Mouse (Mus musculus) heart, embryonic 16.5 days (tissue): ENCODE results near the gene Sf3b1. TPM values are rescaled to one million over a fixed set of nuclear protein-coding genes. Genes with fewer than 3 reads are reported as not detected.
"Not testable (repeated sequence)": the region's sequence is repeated elsewhere in the genome, so short reads cannot be mapped to it uniquely, and the experiment has no call there.

ENCODE experiments used
- ATAC-seq: fragments of 200-750 bp; cut with Nextera tagmentation; replicated peaks from 2 replicates; pipeline ENCODE4 v1.8.0; 2017; ENCODE audit warnings: moderate number of reproducible peaks; ENCODE audit not compliant: insufficient read depth, low FRiP score; ENCODE audit errors: extremely low read depth
- H3K27ac ChIP-seq: fragments of 300-500 bp; sonication (generic); 2 replicates; pipeline ENCODE4 v1.5.1; 2014; ENCODE audit warnings: mild to moderate bottlenecking, low read length, control low read depth, moderate library complexity
- H3K27me3 ChIP-seq: fragments of 300-500 bp; sonication (generic); 2 replicates; pipeline ENCODE4 v1.6.1; 2014; ENCODE audit warnings: low read length, mixed read lengths; ENCODE audit not compliant: control insufficient read depth, insufficient read depth
- H3K36me3 ChIP-seq: fragments of 300-500 bp; sonication (generic); 2 replicates; pipeline ENCODE4 v1.6.1; 2014; ENCODE audit not compliant: control insufficient read depth, insufficient read depth
- H3K4me1 ChIP-seq: fragments of 300-500 bp; sonication (generic); 2 replicates; pipeline ENCODE4 v1.6.1; 2014; ENCODE audit warnings: low read length, mixed read lengths; ENCODE audit not compliant: control insufficient read depth, insufficient read depth
- H3K4me2 ChIP-seq: fragments of 300-500 bp; sonication (generic); 2 replicates; pipeline ENCODE4 v1.6.1; 2014; ENCODE audit warnings: low read depth, mild to moderate bottlenecking, control low read depth, low read length
- H3K4me3 ChIP-seq: fragments of 300-500 bp; sonication (generic); 2 replicates; pipeline ENCODE4 v1.5.1; 2014; ENCODE audit warnings: mild to moderate bottlenecking, control low read depth, low read length
- H3K9ac ChIP-seq: fragments of 300-500 bp; sonication (generic); 2 replicates; pipeline ENCODE4 v1.6.1; 2014; ENCODE audit warnings: low read length, control low read depth
- H3K9me3 ChIP-seq: fragments of 300-500 bp; sonication (generic); replicated peaks from 2 replicates; pipeline ENCODE4 v1.6.1; 2016; ENCODE audit warnings: low read length; ENCODE audit not compliant: control insufficient read depth
- WGBS: fragments of 180-500 bp; shearing (Covaris S2); extraction: QIAGEN DNeasy Blood & Tissue Kit; methylation state at CpG from one replicate; pipeline ENCODE4 v1.1.7; 2014; 5-methylcytosine and 5-hydroxymethylcytosine counted together
- polyA plus RNA-seq: library from polyadenylated mRNA; unstranded; fragments of >200 nt; fragmentation: Nextera tagmentation; extraction: Ambion mirVana; gene quantifications from 2 replicates; pipeline ENCODE4 v1.2.1, GENCODE M21; 2015

Sf3b1 gene
- 194 and 202 TPM in 2 replicates for polyA plus RNA-seq

DNA sequence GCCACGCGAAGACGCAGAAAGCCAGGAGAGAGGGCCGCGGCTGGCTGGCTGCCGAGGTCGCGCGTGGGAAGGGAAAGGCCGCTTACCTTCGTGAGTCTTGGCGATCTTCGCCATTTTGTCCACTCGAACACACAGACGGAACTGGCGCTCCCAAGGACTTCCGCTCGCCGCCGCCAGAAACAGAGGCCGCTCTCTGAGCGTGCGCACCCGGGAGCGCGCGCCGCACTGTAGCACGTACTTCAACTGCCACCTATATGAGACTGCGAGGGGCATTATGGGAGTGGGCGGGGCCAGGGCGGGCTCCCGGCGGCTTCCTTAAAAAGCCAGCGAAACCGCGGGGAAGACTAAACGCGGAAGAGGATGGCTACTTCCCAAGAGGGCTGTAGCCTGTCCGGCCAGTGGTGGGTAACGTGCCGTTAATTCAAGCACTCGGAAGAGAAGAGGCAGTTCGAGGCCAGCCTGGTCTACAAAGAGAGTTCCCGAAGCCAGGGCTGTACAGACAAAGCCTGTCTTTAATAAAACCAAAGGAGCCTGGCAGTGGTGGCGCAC is at the start of gene Sf3b1:
Gene Sf3b1, minus strand, starts transcription at position 229 of the 549 bp plus-strand sequence.
- peak; percentile 99 for ATAC-seq
- Histone ChIP-seq H3K9ac (peak within 1 kb of the TSS; percentile 99), H3K9me3 (no peaks in the 10 kb centered on the region), H3K27me3 (no peaks in the 10 kb centered on the region), H3K4me3 (peak within 1 kb of the TSS; percentile 78), H3K4me1 (peaks cover 14% of the 10 kb centered on the region), H3K27ac (peak within 1 kb of the TSS; percentile 94), H3K4me2 (peak within 1 kb of the TSS; percentile 75), H3K36me3 (no peaks in the 10 kb centered on the region)
- WGBS: 2% methylated on average over 46 of the region's 46 CpGs

DNA sequence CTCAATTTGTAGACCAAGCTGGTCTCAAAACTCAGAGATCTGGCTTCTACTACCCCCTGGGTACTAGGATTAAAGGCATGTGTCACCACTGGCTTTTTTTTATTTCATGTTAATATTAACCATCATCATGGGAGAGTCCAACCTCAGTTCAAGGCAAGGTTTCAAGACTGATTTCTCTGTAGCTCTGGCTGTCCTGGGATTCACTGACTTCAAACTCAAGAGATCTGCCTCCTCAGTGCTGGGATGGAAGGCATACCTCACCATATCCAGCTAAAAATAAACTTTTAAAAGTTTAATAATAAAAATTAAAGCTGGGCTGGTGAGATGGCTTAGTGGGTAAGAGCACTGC is 49.1 kb upstream of the Sf3b1 start:
- no peak for ATAC-seq
- Histone ChIP-seq H3K27me3 (no peaks in the 10 kb centered on the region), H3K36me3 (peaks cover 40% of the 10 kb centered on the region)

DNA sequence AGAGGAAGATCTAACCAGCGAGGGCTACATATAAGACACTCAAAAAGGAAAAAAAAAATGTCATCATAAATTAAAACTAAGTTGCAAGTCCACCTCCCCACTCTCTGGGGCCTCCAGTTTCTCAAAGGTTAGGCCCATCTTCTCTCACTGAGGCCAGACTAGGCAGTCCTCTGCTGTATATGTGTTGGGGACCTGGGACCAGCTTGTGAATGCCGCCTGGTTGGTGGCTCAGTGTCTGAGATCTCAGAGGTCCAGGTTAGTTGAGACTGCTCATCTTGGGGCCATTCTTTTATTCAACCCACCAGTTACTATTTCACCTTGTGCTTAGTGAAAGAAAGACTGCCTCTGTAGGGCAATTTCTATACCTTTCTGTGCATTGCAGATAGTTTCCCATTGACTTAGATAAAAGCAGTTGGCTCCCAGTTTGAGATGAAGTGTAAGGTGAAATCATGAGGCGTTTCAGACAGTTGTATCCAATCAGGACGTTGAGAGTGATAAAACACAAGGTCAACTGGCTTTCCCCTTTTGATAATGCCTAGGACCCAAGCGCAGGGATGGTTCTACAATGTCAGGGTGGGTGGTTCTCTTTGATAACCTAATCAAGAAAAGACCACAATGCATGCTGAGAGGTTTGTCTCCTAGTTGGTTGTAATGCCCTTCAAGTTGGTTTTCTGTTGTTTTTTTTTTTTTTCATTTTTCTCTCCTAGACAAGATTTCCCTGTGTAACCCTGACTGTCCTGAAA is 48.5 kb upstream of the Sf3b1 start:
- peaks cover 8% of the 10 kb centered on the region for H3K4me1 ChIP-seq
- no peaks in the 10 kb centered on the region for H3K27me3 ChIP-seq
- peak overlapping the region; percentile 50 for H3K27ac ChIP-seq
- H3K4me3 ChIP-seq: no peak overlapping the region
- no peak overlapping the region for H3K9ac ChIP-seq
- H3K4me2 ChIP-seq: no peak overlapping the region
- H3K36me3 ChIP-seq: peaks cover 35% of the 10 kb centered on the region
- H3K9me3 ChIP-seq: no peaks in the 10 kb centered on the region
- WGBS: 40% methylated on average over 5 of the region's 5 CpGs
- no peak for ATAC-seq

More for the DNA sequence above, 49.1 kb upstream of the Sf3b1 start:
- H3K4me1 ChIP-seq: peaks cover 8% of the 10 kb centered on the region
- H3K9ac ChIP-seq: no peak overlapping the region
- H3K9me3 ChIP-seq: no peaks in the 10 kb centered on the region
- no peak overlapping the region for H3K4me3 ChIP-seq
- H3K4me2 ChIP-seq: no peak overlapping the region
- H3K27ac ChIP-seq: no peak overlapping the region

DNA sequence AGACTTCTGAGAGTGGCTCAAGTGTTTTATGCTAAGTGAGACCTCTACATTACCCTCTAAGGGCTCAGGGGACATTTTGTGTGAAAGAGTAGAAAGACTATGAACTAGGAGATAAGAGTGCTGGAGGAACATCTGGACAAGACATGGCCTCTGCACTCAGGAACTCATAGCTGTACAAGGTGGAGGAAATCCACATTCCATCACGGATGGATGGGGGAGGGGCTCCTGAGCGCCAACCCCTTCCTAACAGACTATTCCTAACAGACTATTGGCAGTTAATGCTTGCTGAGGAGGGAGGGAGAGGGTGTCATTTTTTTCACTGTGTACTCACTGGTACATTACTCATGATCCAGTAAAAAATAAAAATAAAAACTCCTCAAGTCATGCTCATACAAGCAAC is 47.5 kb upstream of the Sf3b1 start:
- 49% methylated on average over 2 of the region's 2 CpGs for WGBS
- H3K4me3 ChIP-seq: no peak overlapping the region
- H3K36me3 ChIP-seq: peaks cover 30% of the 10 kb centered on the region
- no peaks in the 10 kb centered on the region for H3K9me3 ChIP-seq
- no peak overlapping the region for H3K9ac ChIP-seq
- H3K27me3 ChIP-seq: no peaks in the 10 kb centered on the region
- peaks cover 8% of the 10 kb centered on the region for H3K4me1 ChIP-seq
- no peak overlapping the region for H3K27ac ChIP-seq
- no peak overlapping the region for H3K4me2 ChIP-seq
- no peak for ATAC-seq

DNA sequence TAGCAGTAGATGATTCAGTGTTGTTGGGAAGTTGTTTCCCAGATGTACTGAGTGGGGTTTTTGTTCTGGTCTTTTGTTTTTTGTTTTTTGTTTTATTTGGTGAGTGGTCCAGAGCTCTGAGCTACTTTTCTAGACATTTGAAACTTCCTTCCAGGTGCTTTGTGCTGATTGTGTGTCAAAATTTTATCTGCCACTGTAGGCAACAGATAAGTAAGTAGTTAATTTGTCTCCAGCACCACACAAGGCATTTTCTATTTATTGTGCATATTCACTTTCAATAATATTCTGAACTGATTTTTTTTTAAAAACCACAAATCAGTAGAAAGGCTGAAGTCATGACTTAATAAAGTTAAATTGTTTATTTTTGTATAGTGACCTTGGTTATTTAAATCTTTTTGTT is 45.0 kb upstream of the Sf3b1 start:
- ATAC-seq, H3K4me1 ChIP-seq, H3K27ac ChIP-seq, H3K9ac ChIP-seq, H3K27me3 ChIP-seq, H3K4me3 ChIP-seq, H3K9me3 ChIP-seq, H3K4me2 ChIP-seq: not testable (repeated sequence)
- peaks cover 21% of the 10 kb centered on the region for H3K36me3 ChIP-seq

DNA sequence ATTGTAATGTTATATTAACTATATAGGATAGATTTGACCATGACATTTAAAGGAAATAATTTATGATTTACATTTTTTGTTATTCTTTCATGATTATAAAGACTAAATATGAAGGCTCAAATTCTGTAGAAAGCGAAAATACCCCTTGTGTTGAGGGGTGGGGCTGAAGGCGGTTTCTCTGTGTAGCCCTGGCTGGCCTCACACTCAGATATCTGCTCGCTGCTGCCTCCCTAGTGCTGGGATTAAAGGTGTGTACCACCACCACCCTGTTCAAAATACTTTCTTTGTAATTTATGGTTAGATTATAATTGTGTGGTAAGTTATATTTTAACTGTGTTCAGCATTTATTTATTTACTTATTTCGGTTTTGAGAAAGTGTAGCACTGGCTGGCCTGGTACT is 34.5 kb upstream of the Sf3b1 start:
- Histone ChIP-seq H3K27me3 (no peaks in the 10 kb centered on the region), H3K9me3 (no peaks in the 10 kb centered on the region), H3K9ac (no peak overlapping the region), H3K36me3 (peaks cover 23% of the 10 kb centered on the region), H3K4me3 (no peak overlapping the region), H3K27ac (no peak overlapping the region), H3K4me2 (no peak overlapping the region), H3K4me1 (no peaks in the 10 kb centered on the region)
- ATAC-seq: no peak
- WGBS: 91% methylated on average over 4 of the region's 4 CpGs

DNA sequence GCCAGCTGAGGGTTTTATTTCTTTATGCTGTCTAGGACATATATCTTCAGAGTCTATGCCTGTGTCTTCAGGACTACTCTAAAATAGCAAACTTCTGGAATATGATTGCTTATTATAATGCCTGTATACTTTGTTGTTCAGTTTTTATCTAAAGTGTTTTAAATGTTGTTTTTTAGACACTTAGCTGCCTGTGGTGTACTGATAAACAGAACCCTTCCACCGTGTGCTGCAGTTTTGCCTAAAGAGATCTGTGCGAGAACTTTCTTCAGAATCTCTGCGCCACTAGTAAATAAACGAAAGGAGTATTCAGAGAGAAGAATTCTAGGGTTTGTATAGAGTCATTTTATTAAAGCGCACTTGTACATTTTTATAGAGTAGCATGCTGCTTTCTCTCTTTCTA is 33.8 kb upstream of the Sf3b1 start:
- no peaks in the 10 kb centered on the region for H3K4me1 ChIP-seq
- H3K9ac ChIP-seq: no peak overlapping the region
- no peak for ATAC-seq
- H3K4me3 ChIP-seq: no peak overlapping the region
- H3K9me3 ChIP-seq: no peaks in the 10 kb centered on the region
- H3K27me3 ChIP-seq: no peaks in the 10 kb centered on the region
- H3K27ac ChIP-seq: no peak overlapping the region
- no peak overlapping the region for H3K4me2 ChIP-seq
- H3K36me3 ChIP-seq: peaks cover 20% of the 10 kb centered on the region
- 91% methylated on average over 5 of the region's 5 CpGs for WGBS

DNA sequence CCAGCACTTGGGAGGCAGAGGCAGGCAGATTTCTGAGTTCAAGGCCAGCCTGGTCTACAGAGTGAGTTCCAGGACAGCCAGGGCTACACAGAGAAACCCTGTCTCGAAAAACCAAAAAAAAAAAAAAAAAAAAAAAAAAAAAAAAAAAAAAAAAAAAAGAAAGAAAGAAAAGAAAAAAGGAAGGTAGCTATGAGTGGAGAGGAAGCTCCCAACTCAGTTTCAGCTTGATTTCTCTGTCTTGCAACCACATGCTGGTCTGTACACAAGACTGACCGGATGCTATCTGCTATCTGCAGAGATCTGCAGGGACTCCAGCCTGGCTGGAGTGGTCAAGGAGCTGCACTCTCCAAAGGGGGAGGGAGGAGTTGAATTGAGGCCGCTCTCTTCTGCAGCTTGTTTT is 31.1 kb upstream of the Sf3b1 start:
- H3K27ac ChIP-seq, H3K4me3 ChIP-seq, H3K9me3 ChIP-seq, H3K4me2 ChIP-seq, ATAC-seq, H3K27me3 ChIP-seq, H3K9ac ChIP-seq: not testable (repeated sequence)
- H3K4me1 ChIP-seq: peaks cover 10% of the 10 kb centered on the region
- H3K36me3 ChIP-seq: peaks cover 14% of the 10 kb centered on the region
- WGBS: 76% methylated on average over 2 of the region's 3 CpGs

DNA sequence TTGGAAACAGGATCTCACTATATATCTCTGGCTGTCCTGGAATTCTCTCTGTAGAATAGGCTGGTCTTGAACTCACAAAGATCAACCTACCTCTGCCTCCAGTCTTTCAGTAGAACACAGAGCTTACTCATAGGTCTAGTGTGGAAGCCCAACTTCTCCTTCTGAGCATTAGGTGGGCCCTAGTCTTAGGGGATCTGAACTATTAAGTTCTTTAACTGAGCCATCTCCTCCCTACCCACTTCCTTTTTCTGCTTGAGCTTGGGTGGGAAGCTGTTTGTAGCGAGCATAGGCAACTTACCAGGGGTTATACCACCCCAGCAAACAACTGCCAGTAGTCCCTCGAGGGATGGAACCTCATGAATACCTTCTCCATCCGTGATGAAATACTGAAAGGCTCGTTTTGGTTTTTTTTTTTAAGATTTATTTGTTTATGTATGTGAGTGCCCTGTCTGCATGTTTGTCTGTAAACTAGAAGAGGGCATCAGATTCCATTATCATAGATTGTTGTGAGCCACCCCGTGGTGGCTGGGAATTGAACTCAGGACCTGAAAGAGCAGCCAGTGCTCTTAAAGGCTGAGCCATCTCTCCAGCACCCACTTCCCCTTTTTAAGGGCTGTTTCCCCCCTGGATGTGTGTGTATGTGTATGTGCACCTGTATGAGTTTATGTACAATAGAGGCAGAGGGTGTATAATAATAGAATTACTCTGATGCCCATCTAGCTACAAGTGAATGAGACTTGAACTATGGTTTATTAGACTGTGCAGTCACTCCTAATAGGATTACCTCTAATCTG is 28.2 kb upstream of the Sf3b1 start:
- Histone ChIP-seq H3K27ac (no peak overlapping the region), H3K9me3 (no peaks in the 10 kb centered on the region), H3K9ac (no peak overlapping the region), H3K4me1 (peaks cover 14% of the 10 kb centered on the region), H3K27me3 (no peaks in the 10 kb centered on the region), H3K4me2 (no peak overlapping the region), H3K4me3 (no peak overlapping the region), H3K36me3 (peaks cover 6% of the 10 kb centered on the region; the same call in 1 of the 2 replicates)
- WGBS: 85% methylated on average over 5 of the region's 5 CpGs
- ATAC-seq: no peak
